Mouse (Mus musculus): Measurements from ENCODE around the gene Ccdc43. TPM values are rescaled to one million over a fixed set of nuclear protein-coding genes. Genes with fewer than 3 reads are reported as not detected.
"Not testable (repeated sequence)": the region's sequence is repeated elsewhere in the genome, so short reads cannot be mapped to it uniquely, and the experiment has no call there.

Gene Ccdc43
- total RNA-seq, 2 experiments from 2014 or later: 24.6 to 34.5 TPM

DNA sequence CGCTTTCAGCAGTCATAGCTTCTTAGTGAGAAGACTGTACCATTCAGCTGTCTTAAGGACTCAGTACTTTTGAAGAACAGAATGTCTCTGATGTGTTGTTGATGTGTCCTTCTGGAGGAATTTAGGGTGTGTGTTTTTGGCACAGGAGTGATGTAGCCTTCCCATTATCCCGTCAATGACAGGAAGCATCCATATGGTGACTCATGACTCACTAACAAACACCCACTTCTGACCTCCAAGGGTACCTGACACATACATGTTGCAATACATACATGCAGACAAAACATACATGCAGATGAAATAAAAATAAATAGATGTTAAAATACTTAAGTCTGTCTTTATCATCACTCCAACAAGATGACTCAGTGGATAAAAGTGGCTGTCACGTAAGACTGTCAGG, 32.3 kb upstream of the Ccdc43 start:
- intact Hi-C loops (cut with DNase I): no loop called here
- no peak overlapping the region for H3K4me3 ChIP-seq
- TF ChIP-seq CTCF (IDR thresholded peaks at IDR 0.05): no peak
- H3K27ac ChIP-seq: no peak overlapping the region
- no peak for DNase-seq (ENCODE audit: extremely low spot score in 1 of 2, low spot score in 2 of 2)

DNA sequence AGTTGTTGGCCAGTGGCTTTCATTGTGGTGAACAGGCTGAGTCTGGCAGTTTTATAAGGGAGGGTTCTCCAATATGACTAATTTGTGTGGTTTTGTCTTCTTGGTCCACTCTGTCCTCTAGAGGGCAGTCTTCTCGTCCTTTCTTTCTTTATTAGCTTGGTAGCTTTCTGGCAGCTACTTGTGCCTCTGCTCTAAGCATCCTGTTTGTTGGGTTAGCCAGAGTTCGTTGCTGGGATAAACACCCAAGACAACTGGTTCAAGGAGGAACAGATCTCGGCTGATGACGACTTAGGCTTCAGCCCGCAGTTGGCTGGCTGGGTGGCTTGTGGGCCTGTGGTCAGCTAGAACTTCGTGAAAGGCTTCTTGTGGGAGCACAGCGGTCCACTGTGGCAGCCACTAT, 31.0 kb upstream of the Ccdc43 start:
- peak; percentile 70 for TF ChIP-seq CTCF (IDR thresholded peaks at IDR 0.05)
- Histone ChIP-seq H3K27ac (no peak overlapping the region), H3K4me3 (no peak overlapping the region)
- intact Hi-C loops (cut with DNase I): no loop called here
- DNase-seq (ENCODE audit: extremely low spot score in 1 of 2, low spot score in 2 of 2): no peak

DNA sequence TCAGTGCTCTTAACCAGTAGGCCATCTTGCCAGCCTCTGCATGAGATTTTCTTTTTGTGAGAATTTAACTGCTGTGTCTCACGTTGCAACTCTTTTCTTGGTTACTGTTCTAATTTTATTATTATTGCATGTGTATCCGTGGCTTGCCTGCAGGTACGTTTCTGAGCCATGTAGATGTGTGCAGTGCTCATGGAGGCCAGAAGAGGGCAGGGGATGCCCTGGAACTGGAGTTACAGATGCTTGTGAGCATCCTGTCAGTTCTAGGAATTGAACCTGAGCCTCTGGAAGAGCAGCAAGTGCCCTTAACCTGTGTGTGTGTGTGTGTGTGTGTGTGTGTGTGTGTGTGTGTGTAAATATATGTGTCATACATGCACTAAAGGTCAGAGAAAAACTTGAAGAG, 28.0 kb upstream of the Ccdc43 start:
- TF ChIP-seq CTCF (IDR thresholded peaks at IDR 0.05): peak; percentile 48
- DNase-seq (ENCODE audit: extremely low spot score in 1 of 2, low spot score in 2 of 2): peak in 1 of 2 experiments; percentile 19

DNA sequence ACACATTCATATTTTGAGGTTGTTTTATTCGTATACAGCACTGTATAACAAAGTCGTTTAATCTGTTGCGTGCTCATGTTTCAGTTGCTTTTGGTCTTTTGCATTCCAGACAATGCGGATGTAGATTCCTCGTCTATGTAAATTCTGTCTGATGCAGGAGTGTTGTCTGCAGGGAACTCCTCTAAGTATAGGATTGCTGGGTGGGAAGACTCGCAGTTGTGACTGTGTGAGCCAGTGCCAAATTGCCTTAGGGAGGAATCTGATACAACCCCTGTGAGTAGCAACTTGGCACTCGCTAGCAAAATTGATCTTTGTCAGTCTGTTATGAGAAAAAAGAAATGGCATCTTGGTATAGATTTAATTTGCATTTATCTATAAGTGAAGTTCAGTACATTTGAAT, 18.6 kb upstream of the Ccdc43 start:
- no peak for TF ChIP-seq CTCF (IDR thresholded peaks at IDR 0.05)
- Histone ChIP-seq H3K4me3 (no peak overlapping the region), H3K27ac (no peak overlapping the region)
- DNase-seq (ENCODE audit: extremely low spot score in 1 of 2, low spot score in 2 of 2): no peak
- intact Hi-C loops (cut with DNase I): no loop called here

More for the DNA sequence above, 28.0 kb upstream of the Ccdc43 start:
- no peak overlapping the region for H3K4me3 ChIP-seq
- intact Hi-C loops (cut with DNase I): no loop called here
- H3K27ac ChIP-seq: no peak overlapping the region

DNA sequence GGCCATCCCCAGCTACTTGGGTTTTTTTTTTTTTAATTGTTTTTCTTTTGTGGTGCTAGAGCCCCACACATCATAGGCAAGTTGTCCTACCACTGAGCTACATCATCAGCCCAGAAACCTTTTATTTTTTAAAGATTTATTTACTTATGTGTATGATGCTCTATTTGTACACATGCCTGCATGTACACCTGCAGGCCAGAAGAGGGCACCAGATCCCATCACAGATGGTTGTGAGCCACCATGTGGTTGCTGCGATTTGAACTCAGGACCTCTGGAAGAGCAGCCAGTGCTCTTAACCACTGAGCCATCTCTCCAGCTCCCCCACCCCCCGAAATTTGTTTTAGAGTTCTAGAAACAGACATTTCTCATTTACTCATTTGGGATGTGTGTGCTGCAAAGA, 17.0 kb upstream of the Ccdc43 start:
- intact Hi-C loops (cut with DNase I); H3K4me3 ChIP-seq; H3K27ac ChIP-seq; DNase-seq (ENCODE audit: extremely low spot score in 1 of 2, low spot score in 2 of 2): not testable (repeated sequence)
- peak; percentile 47 for TF ChIP-seq CTCF (IDR thresholded peaks at IDR 0.05)

DNA sequence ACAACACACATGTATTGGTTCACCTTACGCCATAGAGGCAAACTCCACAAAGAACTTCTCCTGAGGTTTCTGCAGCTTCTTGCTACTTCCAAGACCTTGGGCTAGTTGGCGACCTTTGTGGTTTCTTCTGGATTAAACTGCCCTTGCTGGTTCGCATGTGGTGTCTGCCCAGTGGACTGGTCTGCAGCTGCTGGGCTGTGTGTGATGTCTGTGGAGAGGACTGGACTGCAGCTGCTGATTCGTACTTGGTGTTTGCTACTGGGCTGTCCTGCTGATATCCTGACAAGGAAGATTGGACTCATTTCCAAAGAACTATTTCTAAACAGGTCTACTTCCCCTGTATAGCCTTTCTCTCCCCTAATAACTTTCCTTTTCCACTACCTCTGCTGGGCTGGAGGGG, 14.8 kb upstream of the Ccdc43 start:
- intact Hi-C loops (cut with DNase I): no loop called here
- no peak for TF ChIP-seq CTCF (IDR thresholded peaks at IDR 0.05)
- H3K27ac ChIP-seq: no peak overlapping the region
- no peak overlapping the region for H3K4me3 ChIP-seq
- DNase-seq (ENCODE audit: extremely low spot score in 1 of 2, low spot score in 2 of 2): no peak

DNA sequence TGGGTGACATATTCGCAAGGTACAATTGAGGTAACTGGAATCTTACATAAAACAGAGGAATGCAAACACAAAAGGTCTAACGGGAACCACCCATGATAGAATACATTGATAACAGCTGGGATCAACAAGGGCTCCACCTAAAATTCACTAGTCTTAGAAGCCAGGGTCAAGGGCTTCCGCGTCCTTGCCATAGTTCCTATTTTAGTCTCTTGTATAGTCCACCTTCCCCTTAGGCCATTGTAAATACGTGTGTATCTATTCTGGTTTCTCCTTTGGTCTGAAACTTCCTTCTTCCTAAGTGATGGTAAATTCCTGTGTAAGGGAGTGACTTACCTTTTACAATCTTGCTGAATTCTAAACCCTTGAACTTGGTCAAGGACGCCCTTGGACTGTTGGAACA, 4.6 kb upstream of the Ccdc43 start:
- DNase-seq (ENCODE audit: extremely low spot score in 1 of 2, low spot score in 2 of 2); intact Hi-C loops (cut with DNase I); H3K4me3 ChIP-seq; H3K27ac ChIP-seq: not testable (repeated sequence)

DNA sequence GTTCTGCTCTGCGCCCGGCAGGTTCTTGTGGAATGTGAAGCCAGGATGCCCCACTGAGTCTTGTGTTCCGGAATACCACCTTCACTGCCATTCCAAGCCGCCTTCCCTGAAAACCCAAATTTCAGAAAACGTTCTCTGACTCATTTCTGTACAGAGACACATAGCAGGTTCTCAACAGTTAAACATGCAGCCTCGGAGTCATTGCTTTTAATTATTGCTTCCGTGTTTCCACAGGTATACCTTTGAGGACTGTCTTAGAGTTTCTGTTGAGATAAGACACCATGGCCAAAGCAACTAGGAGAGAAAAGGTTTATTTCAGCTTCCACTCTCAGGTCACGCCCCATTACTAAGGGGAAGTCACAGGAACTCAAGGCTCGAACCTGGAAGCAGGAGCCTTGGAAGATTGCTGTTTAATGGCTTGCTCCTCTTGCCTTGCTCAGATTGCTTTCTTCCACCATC, 465 bp upstream of the Ccdc43 start:
- no peak; the same call in 1 of the 2 replicates for TF ChIP-seq CTCF (IDR thresholded peaks at IDR 0.05)
- H3K27ac ChIP-seq: peak overlapping the region; percentile 93
- intact Hi-C loops (cut with DNase I): no loop called here
- peak overlapping the region; percentile 78 for H3K4me3 ChIP-seq
- DNase-seq (ENCODE audit: extremely low spot score in 1 of 2, low spot score in 2 of 2): no peak

DNA sequence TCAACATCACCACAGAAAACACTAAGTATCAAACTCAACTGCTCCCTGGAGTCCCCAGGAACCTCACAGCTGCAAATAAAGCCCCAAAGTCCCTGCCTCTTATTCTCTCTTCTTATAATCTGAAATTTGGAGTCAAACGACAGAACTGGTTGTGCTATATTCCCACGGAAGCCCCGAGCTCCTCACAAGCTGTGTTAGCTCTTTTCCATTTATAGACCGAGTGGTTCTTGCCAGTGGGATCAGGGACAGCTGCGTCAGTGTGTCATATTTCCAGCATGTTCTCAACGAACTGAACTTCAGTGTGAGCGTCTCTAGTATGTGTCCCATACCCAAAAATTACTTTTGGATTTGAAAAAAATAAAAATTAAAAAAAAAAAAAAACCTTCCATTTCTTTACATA, 2.3 kb downstream of the Ccdc43 start:
- intact Hi-C loops (cut with DNase I): no loop called here
- DNase-seq (ENCODE audit: extremely low spot score in 1 of 2, low spot score in 2 of 2): no peak
- H3K4me3 ChIP-seq: no peak overlapping the region
- no peak overlapping the region for H3K27ac ChIP-seq
- TF ChIP-seq CTCF (IDR thresholded peaks at IDR 0.05): no peak

DNA sequence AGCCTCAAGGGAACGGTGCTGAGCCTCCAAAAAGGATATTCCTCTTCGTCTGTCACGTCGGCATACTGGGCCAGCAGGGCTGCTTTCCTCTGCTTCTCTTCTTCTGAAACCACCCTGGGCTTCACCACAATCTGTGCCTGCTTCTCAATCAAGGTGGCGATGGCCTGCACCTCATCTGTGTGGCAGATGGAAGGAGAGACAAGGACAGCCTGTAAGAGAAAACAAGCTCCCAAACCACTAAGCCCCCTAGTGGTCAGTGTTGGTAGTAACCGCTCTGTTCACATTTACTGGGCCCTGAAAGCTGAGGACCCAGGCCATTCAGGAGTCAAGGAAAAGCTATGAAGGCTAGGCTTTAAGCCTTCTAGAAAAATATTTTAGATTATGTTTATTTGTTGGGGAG, 7.4 kb downstream of the Ccdc43 start:
- intact Hi-C loops (cut with DNase I): no loop called here
- Histone ChIP-seq H3K4me3 (no peak overlapping the region), H3K27ac (no peak overlapping the region)
- peak; percentile 62 to 71 for DNase-seq (ENCODE audit: extremely low spot score in 1 of 2, low spot score in 2 of 2)
- TF ChIP-seq CTCF (IDR thresholded peaks at IDR 0.05): peak; percentile 91

DNA sequence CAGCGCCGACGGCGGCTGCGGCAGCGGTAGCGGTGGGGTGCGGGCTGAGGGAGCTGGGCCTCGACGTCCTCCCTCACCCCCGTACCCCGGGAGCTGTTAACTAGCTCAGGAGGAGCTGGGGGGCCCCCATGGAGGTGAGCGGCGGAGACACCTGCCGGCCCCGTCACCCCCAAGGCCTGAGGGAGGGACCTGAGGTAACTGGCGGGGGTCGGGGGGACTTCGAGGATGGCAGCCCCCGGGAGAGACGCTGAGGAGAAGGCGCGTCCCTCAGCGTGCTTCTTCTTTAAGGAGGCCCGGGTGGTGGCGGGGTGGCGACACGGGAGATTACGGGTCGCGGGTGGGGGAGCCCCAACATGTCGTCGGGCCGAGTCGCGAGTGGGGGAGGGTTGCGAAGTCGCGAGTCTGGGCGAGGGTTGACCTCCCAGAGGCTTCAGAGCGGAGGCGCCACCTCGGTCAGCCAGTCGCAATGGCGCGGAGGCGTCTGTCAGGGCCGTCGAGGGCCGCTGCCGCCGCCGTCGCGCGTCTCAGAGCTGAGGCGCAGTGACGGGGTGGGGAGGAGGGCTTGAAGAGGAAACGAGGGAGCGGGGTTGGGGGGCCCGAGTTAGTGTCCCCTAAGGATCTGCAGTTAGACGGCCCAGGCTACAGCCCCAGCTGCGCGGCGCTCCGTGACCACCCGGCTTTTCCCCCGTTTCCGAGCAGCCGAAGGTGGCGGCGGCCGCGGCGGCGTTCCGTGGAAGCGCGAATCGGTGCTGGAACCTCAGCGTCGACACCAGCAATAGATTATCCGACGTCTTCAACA, 31.7 kb downstream of the Ccdc43 start:
- intact Hi-C loops (cut with DNase I): no loop called here
- TF ChIP-seq CTCF (IDR thresholded peaks at IDR 0.05): no peak
- Histone ChIP-seq H3K27ac (no peak overlapping the region), H3K4me3 (no peak overlapping the region)
- no peak for DNase-seq (ENCODE audit: extremely low spot score in 1 of 2, low spot score in 2 of 2)

DNA sequence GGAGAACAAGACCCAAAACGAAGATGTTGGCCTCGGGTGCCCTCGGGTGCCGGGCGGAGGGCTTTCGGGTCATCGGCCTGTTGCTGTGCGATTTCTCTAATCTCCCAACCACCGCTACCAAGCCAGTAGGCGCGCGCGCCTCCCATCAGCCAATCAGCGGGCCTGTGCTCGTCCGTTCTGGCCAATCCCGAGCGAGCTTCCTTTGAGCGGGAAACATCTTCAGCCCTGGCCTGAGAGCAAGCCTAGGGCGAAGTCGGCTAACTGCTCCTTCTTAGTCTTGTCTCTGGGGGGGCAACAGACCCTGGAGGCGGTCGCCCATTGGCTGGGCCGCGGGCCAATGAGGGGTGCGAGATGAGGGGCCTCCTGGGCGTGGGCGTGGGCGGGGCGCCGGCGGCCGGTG, 32.4 kb downstream of the Ccdc43 start:
- H3K4me3 ChIP-seq: no peak overlapping the region
- intact Hi-C loops (cut with DNase I): no loop called here
- no peak for TF ChIP-seq CTCF (IDR thresholded peaks at IDR 0.05)
- no peak overlapping the region for H3K27ac ChIP-seq
- no peak for DNase-seq (ENCODE audit: extremely low spot score in 1 of 2, low spot score in 2 of 2)

DNA sequence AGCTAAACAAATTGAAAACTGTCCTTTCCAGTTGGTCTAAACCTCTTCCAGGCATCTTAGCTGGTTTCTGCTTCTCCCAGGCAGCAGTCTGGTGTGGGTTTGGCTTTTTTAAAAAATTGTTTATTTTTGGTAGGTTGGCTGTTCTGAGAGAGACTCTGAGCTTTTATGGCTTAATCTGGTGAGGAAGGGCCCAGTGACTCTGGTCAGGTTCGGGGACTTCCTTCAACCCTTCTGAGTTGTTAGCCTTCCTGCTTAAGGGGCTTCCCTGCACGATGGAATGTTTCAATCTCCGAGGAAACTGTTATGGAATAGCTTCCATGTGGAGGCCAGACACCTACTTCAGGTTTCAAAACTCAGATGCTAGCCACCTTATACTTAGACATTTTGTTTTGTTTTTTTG, 34.2 kb downstream of the Ccdc43 start, which contains the start of gene Meioc:
TSS of gene Meioc (plus strand) at position 301 of the 400 bp plus-strand sequence.
- Histone ChIP-seq H3K4me3 (no peak within 1 kb of the TSS), H3K27ac (no peak within 1 kb of the TSS)
- intact Hi-C loops (cut with DNase I): no loop called here
- no peak for DNase-seq (ENCODE audit: extremely low spot score in 1 of 2, low spot score in 2 of 2)
- no peak for TF ChIP-seq CTCF (IDR thresholded peaks at IDR 0.05)

All from left cerebral cortex, adult 2 months (tissue).